Mouse (Mus musculus): ENCODE results near the gene 2010111I01Rik. TPM values are rescaled to one million over a fixed set of nuclear protein-coding genes. Genes with fewer than 3 reads are reported as not detected.

2010111I01Rik gene
- total RNA-seq, 1 experiment from 2014 or later = 66.2 TPM

DNA sequence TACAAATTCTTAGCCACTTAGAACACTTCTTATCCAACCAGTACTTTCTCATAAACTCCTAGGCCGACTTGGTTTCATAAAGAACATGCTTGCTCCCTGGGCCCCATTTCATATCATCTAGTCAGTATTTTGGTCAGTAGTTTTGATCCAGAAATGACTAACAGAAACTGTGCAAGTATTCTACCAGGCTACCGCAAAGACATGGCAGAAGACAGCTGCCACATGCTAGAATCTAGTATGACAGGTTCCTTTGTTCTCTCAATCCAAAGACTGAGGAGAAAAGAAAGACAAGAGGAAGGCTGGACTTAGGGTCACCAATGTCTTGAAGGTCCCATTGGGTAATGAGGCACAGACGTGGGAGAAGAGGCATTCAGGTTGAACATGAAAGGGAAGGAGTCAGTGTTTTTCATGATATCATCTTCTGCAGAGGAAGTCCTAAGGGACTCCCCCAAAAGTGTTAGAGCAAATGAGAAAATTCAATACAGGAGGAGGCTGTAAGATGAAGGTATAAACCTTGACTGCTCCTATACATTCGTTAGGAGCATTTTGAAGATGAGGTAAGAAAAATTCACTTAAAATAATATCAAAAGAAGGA is 216.0 kb downstream of the 2010111I01Rik start:
- no peak for ATAC-seq (replicated peaks; ENCODE audit: low read depth, poor library complexity, severe bottlenecking)

- ATAC-seq (replicated peaks; ENCODE audit: low read depth, poor library complexity, severe bottlenecking) = no peak
These were observed 220.3 kb downstream of the 2010111I01Rik start for GRCm38 (mm10) chr13:63184946-63185345.

GRCm38 (mm10) chr13:63186217-63186616 is 221.5 kb downstream of the 2010111I01Rik start:
- ATAC-seq (replicated peaks; ENCODE audit: low read depth, poor library complexity, severe bottlenecking) = no peak

DNA sequence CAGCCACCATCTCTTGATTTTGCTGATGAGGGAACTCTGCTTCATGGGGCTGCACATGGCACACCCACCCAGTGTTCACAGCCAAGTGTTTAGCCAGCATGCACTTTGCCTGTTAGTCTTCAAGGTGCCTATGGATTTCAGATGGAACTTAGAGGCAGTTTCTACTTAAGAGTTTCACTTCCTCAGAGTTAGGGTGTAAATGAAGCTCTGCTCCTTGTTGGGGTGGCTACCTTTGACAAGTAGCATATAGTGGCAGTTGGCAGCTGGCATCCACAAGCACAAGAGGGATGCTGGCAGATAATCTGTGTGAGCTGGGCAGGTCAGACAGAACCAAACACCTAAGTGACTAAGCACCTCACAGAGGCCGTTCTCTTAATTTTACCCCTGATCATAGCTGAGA is 221.9 kb downstream of the 2010111I01Rik start:
- peak; percentile 68 for ATAC-seq (replicated peaks; ENCODE audit: low read depth, poor library complexity, severe bottlenecking)

DNA sequence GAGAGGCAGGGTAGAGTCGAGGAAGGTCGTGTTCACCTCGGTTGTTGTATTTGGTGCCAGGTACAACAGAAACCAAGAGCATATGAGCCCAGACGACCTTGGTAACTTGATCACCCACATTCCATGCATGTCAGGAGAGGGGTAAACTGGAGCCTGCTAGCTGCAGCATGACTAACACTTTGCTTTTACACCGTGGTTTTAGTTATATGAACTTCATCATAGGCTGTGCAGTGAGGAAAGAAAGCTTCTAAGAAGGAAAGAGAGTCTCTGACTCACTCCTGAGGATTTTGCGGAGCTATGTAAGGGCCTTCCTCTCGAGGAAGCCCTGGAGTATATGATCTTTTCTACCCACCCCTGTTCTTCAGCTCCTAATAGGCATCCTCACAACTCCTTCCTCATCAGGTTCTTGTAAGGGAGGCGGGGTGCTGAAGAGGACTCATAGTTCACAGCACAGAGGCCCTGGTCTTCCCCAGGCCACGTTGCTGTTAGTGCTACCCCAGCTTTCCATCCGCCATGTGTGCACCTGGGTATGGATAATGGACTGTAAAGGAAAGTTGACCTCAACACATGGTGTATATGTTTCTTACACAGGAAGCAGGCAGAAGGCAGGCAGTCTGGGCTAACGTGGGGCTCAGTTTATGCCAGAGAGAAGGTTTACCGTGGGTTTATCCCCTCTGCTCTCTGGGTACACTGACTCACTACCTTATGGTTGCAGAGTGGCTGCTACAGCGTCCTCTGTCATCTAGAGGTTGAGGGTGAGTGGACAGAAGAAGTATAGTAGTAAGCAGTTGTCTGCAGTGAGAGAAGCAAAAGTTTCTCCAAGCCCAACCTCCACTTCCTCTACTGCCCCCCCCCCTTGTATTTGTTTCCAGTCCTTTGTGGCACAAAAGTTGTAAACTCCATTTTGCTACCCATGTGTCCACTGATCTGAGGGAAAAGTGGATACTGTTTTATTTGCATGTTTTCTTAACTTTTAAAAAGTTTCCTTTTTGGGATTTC is 222.8 kb downstream of the 2010111I01Rik start:
- ATAC-seq (replicated peaks; ENCODE audit: low read depth, poor library complexity, severe bottlenecking) = peak; percentile 46

DNA sequence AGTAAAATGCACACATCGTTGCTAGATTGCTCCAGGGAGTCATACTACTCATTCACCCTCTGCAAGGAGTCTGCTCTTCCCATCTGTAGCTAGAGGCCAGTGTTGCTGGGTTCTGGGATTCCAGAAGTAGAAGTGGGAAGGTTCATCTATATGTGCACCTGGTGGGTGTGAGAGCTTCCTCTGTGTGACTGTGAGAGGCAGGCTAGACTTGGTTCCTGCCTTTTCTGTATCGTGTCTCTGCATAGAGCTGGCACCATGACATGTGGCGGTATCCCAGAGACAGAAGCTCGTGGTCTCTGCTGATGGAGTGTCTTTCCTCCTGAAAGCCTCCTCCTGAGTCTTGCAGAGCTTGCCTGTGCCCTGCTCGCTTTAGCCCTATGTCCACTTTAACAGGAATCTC is 223.6 kb downstream of the 2010111I01Rik start:
- no peak for ATAC-seq (replicated peaks; ENCODE audit: low read depth, poor library complexity, severe bottlenecking)

GRCm38 (mm10) chr13:63188811-63189210 is 224.1 kb downstream of the 2010111I01Rik start:
- ATAC-seq (replicated peaks; ENCODE audit: low read depth, poor library complexity, severe bottlenecking) = no peak

- no peak for ATAC-seq (replicated peaks; ENCODE audit: low read depth, poor library complexity, severe bottlenecking)
These were observed 228.7 kb downstream of the 2010111I01Rik start for GRCm38 (mm10) chr13:63193423-63193822.

- ATAC-seq (replicated peaks; ENCODE audit: low read depth, poor library complexity, severe bottlenecking) = no peak
These were observed 233.3 kb downstream of the 2010111I01Rik start for GRCm38 (mm10) chr13:63198038-63198437.

- no peak for ATAC-seq (replicated peaks; ENCODE audit: low read depth, poor library complexity, severe bottlenecking)
These were observed 234.9 kb downstream of the 2010111I01Rik start for GRCm38 (mm10) chr13:63199588-63199987.

GRCm38 (mm10) chr13:63203502-63204278 is 239.0 kb downstream of the 2010111I01Rik start:
- no peak for ATAC-seq (replicated peaks; ENCODE audit: low read depth, poor library complexity, severe bottlenecking)

DNA sequence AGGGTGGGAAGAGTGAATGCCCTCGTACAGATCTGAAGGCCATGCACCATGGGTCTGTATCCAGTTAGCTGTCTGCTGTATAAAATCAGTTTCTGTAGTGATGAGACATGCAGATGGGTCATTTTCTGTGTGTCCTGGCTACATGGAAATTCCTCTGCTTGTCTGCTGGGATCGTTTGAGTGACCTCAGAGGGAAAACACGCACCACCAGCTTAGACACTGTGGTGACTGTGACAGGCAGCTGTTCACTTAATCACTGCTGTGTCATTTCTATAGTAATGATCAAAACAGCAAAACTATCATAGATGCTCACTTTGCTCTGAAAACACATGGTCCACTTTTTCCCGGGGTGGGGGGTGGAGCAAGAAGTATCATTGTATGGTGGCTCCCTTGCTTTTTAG is 241.1 kb downstream of the 2010111I01Rik start:
- ATAC-seq (replicated peaks; ENCODE audit: low read depth, poor library complexity, severe bottlenecking) = no peak

- ATAC-seq (replicated peaks; ENCODE audit: low read depth, poor library complexity, severe bottlenecking) = no peak
These were observed 241.7 kb downstream of the 2010111I01Rik start for GRCm38 (mm10) chr13:63206396-63206795.

GRCm38 (mm10) chr13:63216537-63216936 is 251.8 kb downstream of the 2010111I01Rik start:
- ATAC-seq (replicated peaks; ENCODE audit: low read depth, poor library complexity, severe bottlenecking) = no peak

DNA sequence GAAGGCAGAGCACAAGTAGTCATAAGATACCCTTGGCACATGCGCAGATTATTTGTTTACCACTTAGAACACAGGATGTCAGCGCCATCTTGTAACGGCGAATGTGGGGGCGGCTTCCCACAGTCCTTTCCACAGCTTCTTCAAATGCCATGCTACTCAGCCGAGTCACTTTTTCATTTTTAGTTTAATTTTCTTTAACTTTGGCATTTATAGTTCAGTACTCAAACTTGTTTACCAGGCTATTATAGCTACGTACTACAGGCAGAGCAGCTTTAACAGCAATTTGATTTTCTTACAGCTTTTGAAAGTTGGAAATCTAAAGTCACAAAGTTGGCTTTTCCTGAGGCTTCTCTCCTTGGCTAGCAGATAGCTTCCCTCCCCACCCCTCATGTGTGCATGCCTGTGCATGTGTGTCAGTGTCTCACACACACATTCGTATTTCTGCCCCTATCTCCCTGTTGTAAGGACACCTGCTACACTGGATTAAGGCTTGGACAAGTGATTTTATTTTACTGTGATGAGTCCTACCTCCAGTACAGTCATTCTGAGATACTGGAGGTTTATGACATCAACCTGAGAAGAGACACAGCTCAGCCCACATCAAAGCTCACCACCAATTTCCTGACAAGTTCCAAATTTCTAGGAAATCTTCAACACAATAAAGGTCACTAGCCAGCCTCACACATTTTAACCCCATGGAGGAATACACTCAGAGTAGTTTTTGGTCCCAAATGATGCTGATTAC is 258.5 kb downstream of the 2010111I01Rik start:
- no peak for ATAC-seq (replicated peaks; ENCODE audit: low read depth, poor library complexity, severe bottlenecking)

GRCm38 (mm10) chr13:63225796-63226583 is 261.3 kb downstream of the 2010111I01Rik start:
- no peak for ATAC-seq (replicated peaks; ENCODE audit: low read depth, poor library complexity, severe bottlenecking)

- no peak for ATAC-seq (replicated peaks; ENCODE audit: low read depth, poor library complexity, severe bottlenecking)
These were observed 263.1 kb downstream of the 2010111I01Rik start for GRCm38 (mm10) chr13:63227785-63228184.

DNA sequence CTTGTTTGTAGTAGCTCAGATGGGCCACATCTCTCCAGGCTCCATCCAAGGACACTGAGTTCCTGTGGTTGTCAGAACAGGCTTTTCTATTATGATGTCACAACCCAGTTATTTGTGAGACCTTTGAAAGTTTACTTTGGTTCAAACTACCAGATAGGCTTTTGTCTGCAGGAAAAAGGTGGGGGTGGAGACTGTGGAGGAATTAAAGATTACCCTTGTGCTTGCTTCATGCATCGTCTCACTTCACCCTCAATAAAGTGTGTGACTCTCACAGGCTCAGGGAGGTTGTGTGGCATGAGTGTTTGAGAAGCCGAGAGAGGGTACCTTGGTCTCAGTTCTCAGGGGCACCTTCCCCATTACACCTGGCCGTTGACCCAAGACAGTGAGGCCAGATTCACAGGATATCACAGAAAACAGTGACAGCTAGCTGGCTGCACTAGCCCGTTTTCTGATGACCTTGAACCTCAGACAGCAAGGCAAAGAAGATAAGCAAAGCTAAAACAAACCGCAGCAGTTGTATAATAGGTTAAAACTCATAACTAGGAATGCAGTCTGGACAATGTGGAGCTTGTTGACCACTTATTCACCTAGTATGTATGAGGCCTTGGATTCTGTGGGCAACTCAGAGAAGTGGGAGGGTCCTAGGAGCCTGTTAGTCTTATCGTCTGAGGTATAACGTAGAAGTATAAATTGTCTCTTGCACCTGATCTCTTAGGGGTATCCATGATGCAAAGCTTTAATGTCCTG is 266.4 kb downstream of the 2010111I01Rik start:
- ATAC-seq (replicated peaks; ENCODE audit: low read depth, poor library complexity, severe bottlenecking) = no peak

Data from common myeloid progenitor, adult 5-6 weeks (primary cell).